Mouse (Mus musculus): Measurements from ENCODE around the gene Med16. TPM values are rescaled to one million over a fixed set of nuclear protein-coding genes. Genes with fewer than 3 reads are reported as not detected.

Med16 gene
- polyA plus RNA-seq, 1 experiment from 2014 or later = 48.2 TPM

DNA sequence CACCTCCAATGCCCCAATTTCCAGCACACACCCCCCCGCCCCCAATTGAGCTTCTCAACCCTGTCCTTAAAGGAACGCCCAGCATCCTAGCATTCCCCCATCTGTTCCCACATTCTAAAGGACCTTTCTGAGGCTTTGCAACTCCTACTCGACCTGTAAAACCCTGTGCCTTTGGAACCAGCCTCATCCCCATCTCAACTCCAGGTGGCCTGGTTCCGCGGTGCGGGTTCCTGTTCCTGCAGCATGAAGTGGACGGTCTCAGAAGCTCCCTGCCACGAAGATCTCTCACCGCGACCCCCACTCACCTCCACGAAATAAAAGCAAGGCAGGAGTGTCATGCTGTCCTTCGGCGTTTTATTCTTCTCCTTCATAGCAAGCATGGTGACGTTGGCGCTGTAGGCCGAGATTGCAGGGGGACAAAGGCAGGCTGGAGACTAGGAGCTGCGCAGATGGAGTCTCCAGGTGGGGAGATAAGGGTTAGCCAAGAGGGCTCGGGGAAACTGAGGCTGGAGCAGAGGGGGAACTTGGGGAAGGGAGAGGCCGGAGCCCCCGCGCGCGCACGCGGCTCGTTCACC lies 34.9 kb downstream of the Med16 start:
- Histone ChIP-seq H3K9ac (ENCODE audit: low read depth, low read length) (peak overlapping the region; percentile 74), H3K9me3 (ENCODE audit: control insufficient read depth, low read length) (no peaks in the 10 kb centered on the region), H3K27me3 (replicated peaks; ENCODE audit: control insufficient read depth, insufficient read depth, low read length) (no peaks in the 10 kb centered on the region), H3K4me2 (ENCODE audit: low read length) (peak overlapping the region; percentile 96), H3K27ac (ENCODE audit: low read depth, low read length) (peak overlapping the region; percentile 90), H3K4me3 (ENCODE audit: low read length) (peak overlapping the region; percentile 65), H3K36me3 (ENCODE audit: control insufficient read depth, insufficient read depth, low read length) (0 out of 2 replicates have a peak, but pooled peaks cover 3% of the 10 kb centered on the region), H3K4me1 (ENCODE audit: control insufficient read depth, insufficient read depth, low read depth, low read length) (peaks cover 29% of the 10 kb centered on the region)
- peak; percentile 5; the same call in 1 of the 2 replicates for ATAC-seq
- WGBS = under 1% methylated on average over 18 of the region's 26 CpGs

DNA sequence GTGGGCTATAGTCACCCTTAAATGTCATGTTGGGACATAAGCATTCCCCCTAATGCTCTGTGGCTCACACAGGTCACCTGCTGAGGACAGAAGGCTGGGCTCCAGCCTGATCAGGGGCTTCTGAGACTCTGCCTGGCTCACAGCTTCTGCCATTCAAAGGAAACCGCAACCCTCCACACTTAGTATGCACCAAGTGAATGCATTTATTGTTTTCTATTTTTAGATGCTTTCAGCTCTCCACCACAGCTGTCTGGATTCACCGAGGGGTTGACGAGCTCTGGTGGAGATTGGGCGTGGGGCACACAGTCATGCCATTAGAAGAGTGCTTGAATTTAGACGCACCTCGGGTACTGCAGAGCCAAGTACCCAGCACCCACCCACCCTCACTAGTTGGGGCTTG lies 35.4 kb downstream of the Med16 start:
- Histone ChIP-seq H3K4me2 (ENCODE audit: low read length) (peak overlapping the region; percentile 96), H3K27ac (ENCODE audit: low read depth, low read length) (peak overlapping the region; percentile 90), H3K4me3 (ENCODE audit: low read length) (peak overlapping the region; percentile 65), H3K9ac (ENCODE audit: low read depth, low read length) (peak overlapping the region; percentile 74), H3K27me3 (replicated peaks; ENCODE audit: control insufficient read depth, insufficient read depth, low read length) (no peaks in the 10 kb centered on the region), H3K9me3 (ENCODE audit: control insufficient read depth, low read length) (no peaks in the 10 kb centered on the region), H3K4me1 (ENCODE audit: control insufficient read depth, insufficient read depth, low read depth, low read length) (peaks cover 29% of the 10 kb centered on the region), H3K36me3 (ENCODE audit: control insufficient read depth, insufficient read depth, low read length) (0 out of 2 replicates have a peak, but pooled peaks cover 3% of the 10 kb centered on the region)
- no peak for ATAC-seq
- WGBS = 5% methylated on average over 6 of the region's 6 CpGs

DNA sequence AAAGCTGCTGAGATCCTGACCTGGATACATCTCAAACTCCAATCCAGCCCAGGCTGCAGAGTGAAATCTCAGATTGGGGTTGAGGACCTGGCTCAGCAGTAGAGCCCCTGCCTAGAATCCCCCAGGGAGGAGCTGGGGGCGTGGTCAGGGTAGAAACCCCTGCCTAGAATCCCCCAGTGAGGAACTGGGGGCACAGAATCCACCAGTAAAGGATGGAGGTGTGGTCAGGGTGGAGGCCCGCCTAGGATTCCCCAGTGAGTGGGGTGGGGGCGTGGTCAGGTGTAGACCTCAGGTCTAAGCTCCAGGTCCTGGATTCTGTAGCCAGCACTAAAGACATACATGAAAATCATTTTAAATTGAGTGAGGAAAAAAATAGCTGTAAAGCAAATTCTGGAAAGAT lies 35.9 kb downstream of the Med16 start:
- H3K9ac ChIP-seq (ENCODE audit: low read depth, low read length) = peak overlapping the region; percentile 74
- 45% methylated on average over 3 of the region's 3 CpGs for WGBS
- peaks cover 29% of the 10 kb centered on the region for H3K4me1 ChIP-seq (ENCODE audit: control insufficient read depth, insufficient read depth, low read depth, low read length)
- H3K27me3 ChIP-seq (replicated peaks; ENCODE audit: control insufficient read depth, insufficient read depth, low read length) = no peaks in the 10 kb centered on the region
- peak overlapping the region; percentile 65 for H3K4me3 ChIP-seq (ENCODE audit: low read length)
- H3K36me3 ChIP-seq (ENCODE audit: control insufficient read depth, insufficient read depth, low read length) = 0 out of 2 replicates have a peak, but pooled peaks cover 3% of the 10 kb centered on the region
- peak overlapping the region; percentile 96 for H3K4me2 ChIP-seq (ENCODE audit: low read length)
- no peaks in the 10 kb centered on the region for H3K9me3 ChIP-seq (ENCODE audit: control insufficient read depth, low read length)
- H3K27ac ChIP-seq (ENCODE audit: low read depth, low read length) = peak overlapping the region; percentile 90
- ATAC-seq = no peak

DNA sequence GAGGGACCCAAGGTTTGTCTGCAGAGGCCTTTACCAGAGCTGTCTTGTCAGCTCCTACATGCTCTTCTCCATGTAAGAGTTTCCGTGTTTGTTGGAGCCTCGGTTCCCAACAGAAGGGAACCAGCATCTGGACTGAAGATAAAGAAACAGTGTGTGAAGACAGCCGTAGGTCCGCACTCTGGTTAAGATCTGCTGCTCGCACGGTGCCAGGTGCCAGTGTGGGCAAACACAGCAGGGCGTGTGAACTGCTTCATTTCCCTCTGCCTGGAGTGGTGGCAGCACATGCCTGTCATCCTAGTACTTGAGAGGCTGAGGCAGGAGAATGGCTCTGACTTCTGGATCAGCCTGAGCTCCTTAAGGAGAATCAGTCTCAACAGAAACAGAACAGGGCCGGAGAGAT lies 36.9 kb downstream of the Med16 start:
- H3K27me3 ChIP-seq (replicated peaks; ENCODE audit: control insufficient read depth, insufficient read depth, low read length) = no peaks in the 10 kb centered on the region
- no peaks in the 10 kb centered on the region for H3K9me3 ChIP-seq (ENCODE audit: control insufficient read depth, low read length)
- peak overlapping the region; percentile 96 for H3K4me2 ChIP-seq (ENCODE audit: low read length)
- peak overlapping the region; percentile 65 for H3K4me3 ChIP-seq (ENCODE audit: low read length)
- 77% methylated on average over 8 of the region's 8 CpGs for WGBS
- no peak overlapping the region; the same call in 1 of the 2 replicates for H3K9ac ChIP-seq (ENCODE audit: low read depth, low read length)
- ATAC-seq = no peak
- H3K27ac ChIP-seq (ENCODE audit: low read depth, low read length) = no peak overlapping the region
- H3K36me3 ChIP-seq (ENCODE audit: control insufficient read depth, insufficient read depth, low read length) = peaks cover 3% of the 10 kb centered on the region; the same call in 1 of the 2 replicates
- H3K4me1 ChIP-seq (ENCODE audit: control insufficient read depth, insufficient read depth, low read depth, low read length) = peaks cover 29% of the 10 kb centered on the region

DNA sequence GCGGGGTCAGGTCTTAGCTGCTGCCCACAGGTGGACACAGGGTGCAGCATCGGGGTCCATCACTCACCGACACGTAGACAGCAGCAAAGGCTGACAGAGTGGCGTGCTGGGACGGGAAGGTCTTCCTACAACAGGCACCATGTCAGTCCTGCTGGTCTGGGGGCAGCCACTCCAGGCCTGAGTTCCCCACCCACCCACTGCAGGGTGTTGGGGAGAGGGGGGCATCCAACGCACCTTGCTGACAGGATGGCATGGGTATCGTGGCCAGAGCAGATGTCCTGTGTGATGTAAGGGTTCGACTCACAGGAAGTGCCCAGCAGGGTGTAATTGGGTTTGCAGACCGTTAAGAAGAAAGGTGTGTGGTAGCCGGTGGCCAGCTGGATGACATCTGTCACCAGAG lies 42.1 kb downstream of the Med16 start:
- H3K27ac ChIP-seq (ENCODE audit: low read depth, low read length) = no peak overlapping the region
- H3K4me3 ChIP-seq (ENCODE audit: low read length) = no peak overlapping the region
- peaks cover 12% of the 10 kb centered on the region for H3K4me1 ChIP-seq (ENCODE audit: control insufficient read depth, insufficient read depth, low read depth, low read length)
- ATAC-seq = no peak
- no peak overlapping the region for H3K4me2 ChIP-seq (ENCODE audit: low read length)
- H3K36me3 ChIP-seq (ENCODE audit: control insufficient read depth, insufficient read depth, low read length) = peaks cover 32% of the 10 kb centered on the region
- H3K9ac ChIP-seq (ENCODE audit: low read depth, low read length) = no peak overlapping the region
- no peaks in the 10 kb centered on the region for H3K9me3 ChIP-seq (ENCODE audit: control insufficient read depth, low read length)
- WGBS = 78% methylated on average over 11 of the region's 11 CpGs
- no peaks in the 10 kb centered on the region for H3K27me3 ChIP-seq (replicated peaks; ENCODE audit: control insufficient read depth, insufficient read depth, low read length)

DNA sequence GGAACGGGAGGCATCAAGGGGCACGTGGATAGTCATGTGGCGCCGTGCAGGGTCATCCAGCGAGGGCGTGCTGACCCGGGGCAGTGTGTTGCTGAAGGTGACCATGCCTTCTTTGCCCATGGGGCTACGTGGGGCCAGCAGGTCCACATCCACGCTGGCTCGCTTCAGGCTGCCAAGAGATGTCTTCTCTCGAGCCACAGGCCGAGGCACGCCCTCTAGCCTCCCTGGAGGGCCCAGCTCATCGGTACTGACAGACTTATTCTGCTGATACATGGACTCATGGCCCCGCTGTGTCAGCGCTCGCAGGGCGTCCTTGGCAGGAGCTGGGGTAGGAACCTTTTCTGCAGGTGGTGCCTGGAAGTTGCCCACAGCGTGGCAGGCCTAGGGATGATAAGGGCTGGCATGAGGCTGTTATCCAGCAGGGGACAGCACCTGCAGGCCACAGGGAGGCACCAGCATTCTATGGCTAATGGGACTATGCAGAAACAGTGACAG lies 42.9 kb downstream of the Med16 start:
- no peaks in the 10 kb centered on the region for H3K9me3 ChIP-seq (ENCODE audit: control insufficient read depth, low read length)
- 60% methylated on average over 19 of the region's 19 CpGs for WGBS
- no peak; the same call in 1 of the 2 replicates for ATAC-seq
- peaks cover 11% of the 10 kb centered on the region for H3K4me1 ChIP-seq (ENCODE audit: control insufficient read depth, insufficient read depth, low read depth, low read length)
- no peak overlapping the region for H3K4me2 ChIP-seq (ENCODE audit: low read length)
- H3K27me3 ChIP-seq (replicated peaks; ENCODE audit: control insufficient read depth, insufficient read depth, low read length) = no peaks in the 10 kb centered on the region
- no peak overlapping the region for H3K4me3 ChIP-seq (ENCODE audit: low read length)
- no peak overlapping the region for H3K27ac ChIP-seq (ENCODE audit: low read depth, low read length)
- H3K36me3 ChIP-seq (ENCODE audit: control insufficient read depth, insufficient read depth, low read length) = peaks cover 39% of the 10 kb centered on the region
- H3K9ac ChIP-seq (ENCODE audit: low read depth, low read length) = no peak overlapping the region

DNA sequence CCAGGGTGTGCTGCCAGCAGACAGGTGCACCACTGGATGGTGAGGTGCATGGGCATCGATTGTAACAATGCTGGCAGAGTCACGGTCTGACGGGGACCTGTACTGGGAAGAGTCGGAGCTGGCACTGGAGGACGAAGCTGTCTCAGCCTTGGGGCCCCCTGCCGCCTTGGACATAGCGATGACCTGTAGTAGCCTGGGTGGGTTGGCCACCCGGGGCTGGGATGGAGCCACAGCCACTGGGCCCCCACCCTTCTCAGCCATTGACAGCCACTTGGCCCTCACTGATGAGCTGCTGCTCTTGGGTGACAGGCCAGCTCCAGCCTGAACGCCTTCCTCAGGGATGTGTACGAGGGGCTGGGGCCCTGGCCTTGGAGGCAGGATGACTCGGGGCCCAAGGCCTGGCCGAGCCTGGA lies 43.5 kb downstream of the Med16 start:
- peaks cover 11% of the 10 kb centered on the region for H3K4me1 ChIP-seq (ENCODE audit: control insufficient read depth, insufficient read depth, low read depth, low read length)
- no peak overlapping the region for H3K4me2 ChIP-seq (ENCODE audit: low read length)
- no peak overlapping the region for H3K4me3 ChIP-seq (ENCODE audit: low read length)
- peak overlapping the region; percentile 5; the same call in 1 of the 2 replicates for H3K9ac ChIP-seq (ENCODE audit: low read depth, low read length)
- H3K27ac ChIP-seq (ENCODE audit: low read depth, low read length) = no peak overlapping the region
- peaks cover 45% of the 10 kb centered on the region for H3K36me3 ChIP-seq (ENCODE audit: control insufficient read depth, insufficient read depth, low read length)
- peak; percentile 31; the same call in 1 of the 2 replicates for ATAC-seq
- no peaks in the 10 kb centered on the region for H3K9me3 ChIP-seq (ENCODE audit: control insufficient read depth, low read length)
- H3K27me3 ChIP-seq (replicated peaks; ENCODE audit: control insufficient read depth, insufficient read depth, low read length) = no peaks in the 10 kb centered on the region
- WGBS = 63% methylated on average over 12 of the region's 12 CpGs

DNA sequence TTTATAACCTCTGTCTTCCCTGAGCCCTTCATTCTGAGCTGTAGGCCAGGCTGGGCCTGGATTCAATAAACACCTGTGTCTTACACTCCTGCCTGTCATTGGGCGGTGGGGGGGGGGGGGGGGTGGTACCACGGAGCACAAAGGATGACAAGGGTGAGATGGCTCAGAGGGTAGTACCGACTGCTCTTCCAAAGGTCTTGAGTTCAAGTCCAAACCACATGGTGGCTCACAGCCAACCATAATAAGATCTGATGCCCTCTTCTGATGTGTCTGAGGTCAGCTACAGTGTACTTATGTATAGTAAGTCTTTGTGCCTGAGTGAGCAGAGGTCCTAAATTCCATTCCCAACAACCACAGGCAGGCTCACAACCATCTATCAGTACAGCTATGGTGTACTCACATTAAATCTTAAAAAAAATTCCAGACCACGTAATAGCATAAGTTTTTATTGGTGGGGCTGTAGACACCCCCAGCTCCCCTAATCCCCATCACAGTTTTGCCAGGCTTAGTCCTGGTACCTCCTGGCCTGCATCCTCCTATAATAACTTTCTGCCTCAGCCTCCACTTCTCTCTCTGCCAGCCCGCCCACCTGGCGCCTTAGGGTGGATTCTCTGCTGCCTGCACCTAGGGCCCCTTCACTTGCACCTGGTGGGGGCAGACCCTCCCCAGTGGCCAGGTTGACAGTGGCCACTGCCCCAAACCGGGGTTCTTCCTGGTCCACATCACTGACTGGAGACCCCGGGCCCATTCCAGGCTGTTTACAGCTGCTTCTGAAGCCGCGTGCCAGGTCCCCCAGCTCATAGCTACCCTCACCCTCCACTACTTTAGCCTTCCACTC lies 44.2 kb downstream of the Med16 start:
- no peaks in the 10 kb centered on the region for H3K9me3 ChIP-seq (ENCODE audit: control insufficient read depth, low read length)
- WGBS = 58% methylated on average over 10 of the region's 10 CpGs
- peak; percentile 0; the same call in 1 of the 2 replicates for ATAC-seq
- no peaks in the 10 kb centered on the region for H3K27me3 ChIP-seq (replicated peaks; ENCODE audit: control insufficient read depth, insufficient read depth, low read length)
- H3K9ac ChIP-seq (ENCODE audit: low read depth, low read length) = 0 out of 2 replicates have a peak overlapping the region, but pooled peaks have one; percentile 5
- H3K36me3 ChIP-seq (ENCODE audit: control insufficient read depth, insufficient read depth, low read length) = peaks cover 52% of the 10 kb centered on the region
- no peak overlapping the region for H3K4me2 ChIP-seq (ENCODE audit: low read length)
- no peak overlapping the region for H3K27ac ChIP-seq (ENCODE audit: low read depth, low read length)
- peaks cover 11% of the 10 kb centered on the region for H3K4me1 ChIP-seq (ENCODE audit: control insufficient read depth, insufficient read depth, low read depth, low read length)
- no peak overlapping the region for H3K4me3 ChIP-seq (ENCODE audit: low read length)

DNA sequence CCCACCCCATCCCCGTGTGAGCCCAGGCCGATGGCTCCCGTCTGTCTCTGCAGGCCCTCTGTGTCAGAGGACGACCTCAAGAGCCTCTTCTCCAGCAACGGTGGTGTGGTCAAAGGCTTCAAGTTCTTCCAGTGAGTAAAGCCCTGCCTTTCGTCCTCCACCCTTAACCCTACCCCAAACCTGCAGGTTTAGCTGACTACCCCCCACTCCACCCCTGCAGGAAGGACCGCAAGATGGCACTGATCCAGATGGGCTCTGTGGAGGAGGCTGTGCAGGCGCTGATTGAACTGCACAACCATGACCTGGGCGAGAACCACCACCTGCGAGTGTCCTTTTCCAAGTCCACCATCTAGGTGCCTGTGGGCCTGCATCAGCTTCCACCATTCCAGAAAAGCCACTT lies 45.8 kb downstream of the Med16 start:
- Histone ChIP-seq H3K27me3 (replicated peaks; ENCODE audit: control insufficient read depth, insufficient read depth, low read length) (no peaks in the 10 kb centered on the region), H3K4me2 (ENCODE audit: low read length) (no peak overlapping the region), H3K4me3 (ENCODE audit: low read length) (no peak overlapping the region), H3K36me3 (ENCODE audit: control insufficient read depth, insufficient read depth, low read length) (peaks cover 56% of the 10 kb centered on the region), H3K27ac (ENCODE audit: low read depth, low read length) (no peak overlapping the region; the same call in 1 of the 2 replicates), H3K9me3 (ENCODE audit: control insufficient read depth, low read length) (no peaks in the 10 kb centered on the region), H3K9ac (ENCODE audit: low read depth, low read length) (no peak overlapping the region), H3K4me1 (ENCODE audit: control insufficient read depth, insufficient read depth, low read depth, low read length) (peaks cover 20% of the 10 kb centered on the region)
- no peak for ATAC-seq
- 73% methylated on average over 10 of the region's 10 CpGs for WGBS
